ENCODE assay signal across 24 mouse cellular contexts in genomic region chr9:105992425-105992824, GRCm38 (mm10). TPM values are rescaled to one million over a fixed set of nuclear protein-coding genes. Genes with fewer than 3 reads are reported as not detected.
A peak's percentile ranks its signal among the peaks of the same experiment; 100 is the strongest.
DNase-seq lines count a peak whose midpoint lies in the region; ATAC-seq and TF ChIP-seq lines count a peak whose summit lies in the region.
"Had no signal": no experiment of that assay in that cellular context is flagged by ENCODE, and none has a peak within 500 bp of the region (broad histone marks: within the 10 kb centered on the region; RNA-seq: fewer than 3 reads in every experiment).

No protein-coding gene starts in this region.

- H3K36me3 ChIP-seq in forebrain, postnatal 0 days (ENCODE audit: insufficient read depth), result no peaks in the 10 kb centered on the region
- no peaks in the 10 kb centered on the region for H3K36me3 ChIP-seq in forebrain, embryonic 13.5 days (ENCODE audit: poor library complexity, severe bottlenecking)
- H3K36me3 ChIP-seq: embryonic facial prominence, embryonic 15.5 days; limb, embryonic 13.5 days; liver, embryonic 13.5 days; neural tube, embryonic 12.5 days had no signal

- no peak for DNase-seq in forebrain, postnatal 0 days
- peak; percentile 35 to 63 for DNase-seq in left cerebral cortex, adult 18-20 months (ENCODE audit: low spot score in 2 of 2)
- no peak for DNase-seq in left cerebral cortex, postnatal 4 days
- peak; percentile 29 for DNase-seq in layer of hippocampus, adult 9-11 months
- DNase-seq in right cerebral cortex, postnatal 36 days (ENCODE audit: low spot score in 2 of 2), result peak; percentile 37 to 56
- DNase-seq in thymus, postnatal 4 days, result no peak
- DNase-seq: adrenal gland, postnatal 14 days; cerebellum, adult 2 months; cerebellum, postnatal 36 days; liver, embryonic 13.5 days; lung, embryonic 14.5 days; lung, postnatal 4 days; thymus, postnatal 14 days had no signal

- H3K27me3 ChIP-seq in forebrain, postnatal 0 days (ENCODE audit: insufficient read depth, low read length), result no peaks in the 10 kb centered on the region
- no peaks in the 10 kb centered on the region for H3K27me3 ChIP-seq in forebrain, embryonic 13.5 days
- H3K27me3 ChIP-seq: embryonic facial prominence, embryonic 15.5 days; liver, embryonic 13.5 days; neural tube, embryonic 12.5 days had no signal

- H3K9me3 ChIP-seq in forebrain, postnatal 0 days (ENCODE audit: low read length), result no peaks in the 10 kb centered on the region
- no peaks in the 10 kb centered on the region; the same call in 1 of the 2 replicates for H3K9me3 ChIP-seq in forebrain, embryonic 13.5 days (replicated peaks)
- H3K9me3 ChIP-seq: embryonic facial prominence, embryonic 15.5 days; limb, embryonic 13.5 days; neural tube, embryonic 12.5 days had no signal

- H3K9ac ChIP-seq in forebrain, postnatal 0 days, result no peak overlapping the region
- H3K9ac ChIP-seq in forebrain, embryonic 13.5 days, result no peak overlapping the region
- H3K9ac ChIP-seq: embryonic facial prominence, embryonic 15.5 days; limb, embryonic 13.5 days; liver, embryonic 13.5 days; lung, embryonic 14.5 days; neural tube, embryonic 12.5 days had no signal

- ATAC-seq in forebrain, postnatal 0 days, result peak; percentile 34; the same call in 1 of the 2 replicates
- ATAC-seq in forebrain, embryonic 13.5 days, result no peak
- ATAC-seq: activated CD4-positive, CD25-positive, alpha-beta regulatory T cell, adult 4 months; CD4-positive, CD25-positive, alpha-beta regulatory T cell, adult 4 months; hindbrain, embryonic 16.5 days; intestine, embryonic 16.5 days; Patski had no signal

- no peak overlapping the region for H3K4me2 ChIP-seq in forebrain, postnatal 0 days (ENCODE audit: low read depth)
- H3K4me2 ChIP-seq in forebrain, embryonic 13.5 days, result no peak overlapping the region
- H3K4me2 ChIP-seq: embryonic facial prominence, embryonic 15.5 days; limb, embryonic 13.5 days; liver, embryonic 13.5 days; lung, embryonic 14.5 days; midbrain, embryonic 11.5 days; neural tube, embryonic 12.5 days had no signal

- 45% methylated on average over 6 of the region's 6 CpGs for WGBS in forebrain, postnatal 0 days
- WGBS in forebrain, embryonic 13.5 days, result 68% methylated on average over 6 of the region's 6 CpGs

- H3K4me1 ChIP-seq in forebrain, postnatal 0 days (ENCODE audit: insufficient read depth), result peaks cover 4% of the 10 kb centered on the region; the same call in 1 of the 2 replicates
- no peaks in the 10 kb centered on the region for H3K4me1 ChIP-seq in forebrain, embryonic 13.5 days
- H3K4me1 ChIP-seq: embryonic facial prominence, embryonic 15.5 days; limb, embryonic 13.5 days; liver, embryonic 13.5 days; neural tube, embryonic 12.5 days had no signal

- H3K4me3 ChIP-seq in forebrain, postnatal 0 days (ENCODE audit: low read depth, low read length), result no peak overlapping the region
- H3K4me3 ChIP-seq in forebrain, embryonic 13.5 days, result no peak overlapping the region
- H3K4me3 ChIP-seq: embryonic facial prominence, embryonic 15.5 days; limb, embryonic 13.5 days; liver, embryonic 13.5 days; neural tube, embryonic 12.5 days had no signal

- no peak overlapping the region for H3K27ac ChIP-seq in forebrain, postnatal 0 days (ENCODE audit: low read depth, low read length)
- no peak overlapping the region for H3K27ac ChIP-seq in forebrain, embryonic 13.5 days
- H3K27ac ChIP-seq: embryonic facial prominence, embryonic 15.5 days; limb, embryonic 13.5 days; liver, embryonic 13.5 days; neural tube, embryonic 12.5 days had no signal

- intact Hi-C loops in left cerebral cortex, postnatal 4 days (cut with DNase I), result no loop called here

- TF ChIP-seq CTCF in forebrain, postnatal 0 days (IDR thresholded peaks at IDR 0.05; ENCODE audit: low read depth), result no peak

RNA-seq across cellular contexts. Expression of gene Col6a5, which starts 32.0 kb away (rescaled TPM):
- 1.1 and 1.3 TPM in 2 replicates for total RNA-seq in forebrain, postnatal 0 days (2014; rRNA removed)
- polyA plus RNA-seq in forebrain, postnatal 0 days (2015; fragmentation: Nextera tagmentation; extraction: Ambion mirVana), result 0.11 and 0.40 TPM in 2 replicates
- 0.06 and 0.08 TPM in 2 replicates for polyA plus RNA-seq in forebrain, embryonic 13.5 days (2015; fragmentation: Nextera tagmentation; extraction: Ambion mirVana)
- total RNA-seq in left cerebral cortex, adult 18-20 months (2021), result under 1 TPM; 0.40 to 0.84 TPM
- 1 to 10 TPM; 1.8 to 2.9 TPM for total RNA-seq in left cerebral cortex, postnatal 4 days (2021)
- total RNA-seq: hematopoietic stem cell, adult 5-6 weeks had no signal
- polyA plus RNA-seq: activated CD4-positive, CD25-positive, alpha-beta regulatory T cell, adult 4 months; Patski had no signal

Comparison
In these comparisons a context has a peak if more than half of its experiments do, and no peak if none do; other contexts are left out.
1. DNase-seq: peak in left cerebral cortex, adult 18-20 months (2 of 2), layer of hippocampus, adult 9-11 months (single experiment) and right cerebral cortex, postnatal 36 days (2 of 2); none in forebrain, postnatal 0 days (single experiment), left cerebral cortex, postnatal 4 days (single experiment) and thymus, postnatal 4 days (single experiment).